Mouse (Mus musculus) T-helper 1 cell (primary cell): ENCODE data around the gene Catip.
"Not testable (repeated sequence)": the region's sequence is repeated elsewhere in the genome, so short reads cannot be mapped to it uniquely, and the experiment has no call there.

ENCODE experiments used
- in situ Hi-C: fragments of 300-600 bp; cut with MboI, MseI; formaldehyde crosslinking; loops from one replicate; pipeline ENCODE4 v1.15.1; 2025; ENCODE audit warnings: high pct_unique_total_duplicates

Gene Catip

GRCm38 (mm10) chr1:74361812-74362211, at the start of gene Catip:
Gene Catip, plus strand, starts transcription at chr1:74362108.
- in situ Hi-C loops = no loop called here

DNA sequence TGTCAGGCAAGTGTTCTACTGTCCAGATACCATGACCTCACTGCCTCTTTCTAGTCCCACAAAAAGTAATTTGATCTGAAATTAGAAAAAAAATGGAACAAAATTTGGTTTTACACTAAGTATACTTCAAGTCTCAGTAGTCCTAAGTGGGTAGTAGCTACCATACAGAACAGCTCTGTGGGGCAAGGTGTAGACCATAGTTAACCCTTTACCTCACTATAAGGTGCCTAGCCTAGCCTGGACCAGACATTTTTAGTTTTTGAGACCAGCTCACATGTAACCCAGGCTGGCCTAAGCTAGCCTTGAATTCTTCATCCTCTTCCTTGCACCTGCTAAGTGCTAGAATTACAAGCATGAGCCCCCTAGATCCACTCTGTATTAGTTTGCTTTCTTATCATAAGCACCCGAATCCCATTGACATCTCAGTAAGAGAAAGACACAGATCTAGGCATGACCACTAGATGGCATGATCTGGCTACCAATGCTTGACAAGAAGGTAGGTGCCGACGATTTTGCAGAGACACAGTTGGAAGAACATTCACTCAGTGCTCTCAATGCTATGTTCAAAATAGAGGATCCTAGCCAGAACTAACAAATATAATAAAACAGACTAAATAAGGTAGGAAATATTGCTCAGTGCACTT, 48.7 kb upstream of the Catip start:
- in situ Hi-C loops = no loop called here

GRCm38 (mm10) chr1:74314796-74315195, 47.1 kb upstream of the Catip start:
- in situ Hi-C loops = no loop called here

- in situ Hi-C loops = no loop called here
Measured at GRCm38 (mm10) chr1:74316114-74316827, 45.6 kb upstream of the Catip start.

GRCm38 (mm10) chr1:74318711-74319110, 43.2 kb upstream of the Catip start:
- in situ Hi-C loops = no loop called here

GRCm38 (mm10) chr1:74321396-74321795, 40.5 kb upstream of the Catip start:
- in situ Hi-C loops = no loop called here

DNA sequence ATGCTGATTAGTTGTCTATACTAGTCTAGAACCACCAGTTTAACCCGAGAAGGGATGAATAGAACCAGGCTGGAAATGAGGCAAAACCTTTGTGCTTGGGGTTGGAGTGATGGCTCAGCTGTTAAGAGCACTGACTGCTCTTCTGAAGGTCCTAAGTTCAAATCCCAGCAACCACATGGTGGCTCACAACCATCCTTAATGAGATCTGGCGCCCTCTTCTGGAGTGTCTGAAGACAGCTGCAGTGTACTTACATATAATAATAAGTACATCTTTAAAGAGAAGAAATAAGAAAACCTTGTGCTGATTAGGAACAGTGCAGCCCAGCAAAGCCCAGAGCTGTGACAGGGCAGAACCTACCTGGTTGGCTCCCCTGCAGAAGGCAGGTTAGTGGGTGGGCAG, 35.0 kb upstream of the Catip start:
- in situ Hi-C loops = not testable (repeated sequence)

- in situ Hi-C loops = no loop called here
Measured at GRCm38 (mm10) chr1:74329899-74330431, 31.9 kb upstream of the Catip start.

DNA sequence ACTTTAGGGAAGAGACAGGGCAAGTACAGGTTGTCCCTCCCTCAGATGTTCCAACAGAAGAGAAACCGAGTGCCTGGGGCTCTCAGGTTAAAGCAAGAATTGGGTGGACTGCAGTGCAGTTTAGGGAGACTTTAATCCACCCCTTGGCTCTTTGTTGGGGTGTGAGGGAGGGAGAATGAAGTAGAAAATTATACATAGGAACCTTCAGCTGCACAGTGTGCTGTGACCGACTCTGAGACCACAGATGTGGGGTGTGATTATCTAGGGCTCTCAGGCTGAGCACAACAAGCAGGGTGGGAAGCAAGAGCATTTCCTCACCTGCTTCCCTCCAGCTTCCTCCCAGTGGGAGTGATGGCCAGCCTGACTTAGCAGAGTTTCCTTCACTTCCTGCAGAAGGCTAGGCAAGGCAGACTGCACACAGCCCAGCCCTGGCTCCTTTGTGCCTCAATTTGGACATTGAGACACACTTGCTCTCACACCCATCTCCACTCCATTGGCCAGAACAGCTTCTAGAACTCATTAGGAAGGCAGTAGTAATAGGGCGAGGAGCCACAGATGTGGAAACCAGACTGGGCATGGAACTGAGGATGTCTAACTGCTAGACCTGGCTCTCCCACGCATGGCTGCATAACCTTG, 30.7 kb upstream of the Catip start:
- in situ Hi-C loops = no loop called here

DNA sequence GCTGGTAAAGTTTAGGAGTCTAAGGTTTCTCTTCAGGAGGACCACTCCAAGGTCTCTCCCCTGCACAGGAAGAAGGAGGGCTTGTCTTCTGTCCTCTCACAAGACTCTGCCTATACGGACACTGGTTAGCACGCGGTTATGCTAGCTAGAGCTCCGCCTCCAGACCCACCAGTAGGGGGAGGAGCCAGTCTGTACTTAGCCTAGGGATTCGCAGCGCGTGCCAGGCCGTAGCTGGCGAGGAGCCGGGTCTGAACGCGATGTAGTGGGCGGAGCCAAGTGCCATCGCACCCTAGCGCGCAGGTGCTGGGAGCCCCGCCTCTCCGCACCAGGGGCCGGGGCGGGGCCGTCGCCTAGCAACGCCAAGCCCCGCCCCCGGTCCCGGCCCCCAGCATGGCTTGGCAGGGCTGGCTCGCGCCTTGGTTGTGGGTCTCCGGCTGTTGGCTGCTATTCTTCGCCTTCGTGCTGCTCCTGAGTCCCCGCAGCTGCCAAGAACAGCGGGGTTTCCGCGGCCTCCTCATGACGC, 29.6 kb upstream of the Catip start:
- in situ Hi-C loops = no loop called here

GRCm38 (mm10) chr1:74332930-74333329, 29.0 kb upstream of the Catip start:
- in situ Hi-C loops = no loop called here

GRCm38 (mm10) chr1:74334607-74335006, 27.3 kb upstream of the Catip start:
- in situ Hi-C loops = no loop called here

- in situ Hi-C loops = no loop called here
Measured at GRCm38 (mm10) chr1:74335033-74335432, 26.9 kb upstream of the Catip start.

- in situ Hi-C loops = no loop called here
Measured at GRCm38 (mm10) chr1:74335436-74336170, 26.3 kb upstream of the Catip start.

DNA sequence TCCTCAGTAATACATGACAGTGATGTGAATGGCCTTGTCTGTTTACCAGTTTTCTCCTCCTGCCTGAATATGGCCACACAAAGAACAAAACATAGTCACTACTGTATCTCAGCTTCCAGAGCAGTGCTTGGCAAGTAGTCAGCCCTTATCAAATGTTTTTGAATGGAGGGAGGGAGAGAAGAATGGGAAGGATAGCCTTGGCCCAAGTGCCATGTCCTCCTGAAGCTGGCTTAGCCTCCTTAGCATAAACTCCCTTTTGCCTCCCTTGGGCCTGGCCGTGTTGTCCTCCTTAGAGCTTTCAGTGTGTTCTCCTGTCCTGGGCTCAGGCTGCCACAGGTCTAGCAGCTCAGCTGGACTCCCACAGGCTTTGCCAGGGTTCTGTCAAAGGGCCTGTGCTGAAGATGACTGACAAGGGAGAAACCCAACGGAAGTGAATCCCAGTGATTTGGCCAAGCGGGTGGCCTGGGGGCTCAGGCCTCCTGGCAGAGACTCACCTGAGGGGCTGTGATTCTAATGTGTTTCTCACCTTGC, 24.6 kb upstream of the Catip start:
- in situ Hi-C loops = no loop called here

GRCm38 (mm10) chr1:74338013-74338412, 23.9 kb upstream of the Catip start:
- in situ Hi-C loops = no loop called here

GRCm38 (mm10) chr1:74338626-74339025, 23.3 kb upstream of the Catip start:
- in situ Hi-C loops = no loop called here

- in situ Hi-C loops = no loop called here
Measured at GRCm38 (mm10) chr1:74339917-74340316, 22.0 kb upstream of the Catip start.

DNA sequence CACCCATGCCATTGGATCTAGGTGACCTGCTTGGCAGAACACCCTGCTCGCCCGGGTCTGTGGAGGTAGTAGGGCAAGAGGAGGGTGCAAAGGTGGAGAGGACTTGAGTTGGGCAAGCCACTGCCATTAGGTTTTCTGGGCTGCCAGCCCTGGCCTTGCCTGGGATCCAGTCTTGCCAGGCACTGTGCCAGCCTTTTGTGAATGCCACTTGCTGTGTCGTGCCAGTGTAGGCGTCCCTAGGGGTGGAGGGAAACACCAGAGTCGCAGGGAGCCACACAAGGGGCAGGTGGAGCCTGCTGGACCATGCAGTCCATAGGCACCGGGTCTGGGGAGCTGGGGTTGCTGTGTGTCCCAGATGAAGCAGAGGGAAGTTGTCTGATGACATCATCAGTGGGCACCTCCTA, 21.5 kb upstream of the Catip start:
- in situ Hi-C loops = no loop called here

- in situ Hi-C loops = not testable (repeated sequence)
Measured at GRCm38 (mm10) chr1:74340992-74341391, 20.9 kb upstream of the Catip start.

DNA sequence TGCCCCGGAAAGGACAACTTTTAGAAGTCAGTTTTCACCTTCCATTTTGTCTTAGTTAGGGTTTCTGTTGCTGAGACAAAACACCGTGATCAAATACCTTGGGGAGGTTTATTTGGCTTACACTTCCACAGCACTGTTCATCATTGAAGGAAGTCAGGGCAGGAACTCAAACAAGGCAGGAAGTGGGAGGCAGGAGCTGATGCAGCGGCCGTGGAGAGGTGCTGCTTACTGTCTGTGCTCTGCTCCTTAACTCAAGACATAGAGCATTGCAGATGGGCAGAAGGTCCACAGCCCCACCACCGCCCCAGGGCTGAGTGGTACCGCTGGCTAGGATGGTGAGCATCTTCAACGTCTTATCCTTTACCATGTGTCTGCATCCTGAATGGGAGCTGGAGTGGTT, 20.0 kb upstream of the Catip start:
- in situ Hi-C loops = no loop called here
